Mouse (Mus musculus): ENCODE results near the gene Neil3.

DNA sequence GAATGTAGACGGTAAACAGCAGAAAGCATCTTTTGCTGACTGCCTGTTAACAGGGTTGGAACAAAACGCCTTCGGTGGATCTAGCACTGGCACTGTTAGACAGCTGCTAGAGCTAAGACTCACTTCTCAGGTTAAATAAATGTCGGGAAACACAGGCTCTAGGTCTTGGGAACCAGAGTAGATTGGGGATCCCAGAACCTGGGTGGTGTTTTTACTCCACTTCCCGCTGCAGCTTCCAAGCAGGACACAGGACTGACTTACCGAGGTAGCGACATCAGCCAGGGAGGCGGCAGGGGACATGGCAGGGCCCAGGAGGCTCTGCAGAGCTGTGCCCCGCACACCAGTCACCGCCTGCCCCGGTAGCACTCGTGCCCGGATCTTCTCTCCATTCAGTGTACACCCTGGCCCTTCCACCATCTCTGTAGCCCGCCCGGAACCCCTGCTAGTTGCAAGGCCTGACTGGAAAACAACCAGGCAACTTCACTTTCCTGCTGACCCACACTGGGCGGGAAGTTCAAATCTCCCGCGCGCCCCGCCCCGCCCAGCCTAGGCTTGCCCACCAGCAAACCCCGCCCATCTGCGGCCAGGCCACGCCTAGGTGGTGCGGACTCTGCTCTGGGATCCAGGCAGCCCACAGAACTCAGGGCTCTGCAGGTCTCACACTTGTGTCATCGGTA, at the start of gene Neil3:
- TF ChIP-seq CTCF (IDR thresholded peaks at IDR 0.05; ENCODE audit: extremely low read depth, insufficient read length, insufficient replicate concordance, low read depth, low read length), result no peak
- no peak; the same call in 1 of the 2 replicates for TF ChIP-seq POLR2A (IDR thresholded peaks at IDR 0.05; ENCODE audit: low read depth, low read length)

All from small intestine, adult 2 months (tissue).